Mouse (Mus musculus): ENCODE data around the gene Gm10378. TPM values are rescaled to one million over a fixed set of nuclear protein-coding genes. Genes with fewer than 3 reads are reported as not detected.
"Not testable (repeated sequence)": the region's sequence is repeated elsewhere in the genome, so short reads cannot be mapped to it uniquely, and the experiment has no call there.

The Gm10378 gene
- total RNA-seq (2014; rRNA removed), result not detected in 2 replicates
- polyA plus RNA-seq (2012; rRNA removed), result not detected in 2 replicates

DNA sequence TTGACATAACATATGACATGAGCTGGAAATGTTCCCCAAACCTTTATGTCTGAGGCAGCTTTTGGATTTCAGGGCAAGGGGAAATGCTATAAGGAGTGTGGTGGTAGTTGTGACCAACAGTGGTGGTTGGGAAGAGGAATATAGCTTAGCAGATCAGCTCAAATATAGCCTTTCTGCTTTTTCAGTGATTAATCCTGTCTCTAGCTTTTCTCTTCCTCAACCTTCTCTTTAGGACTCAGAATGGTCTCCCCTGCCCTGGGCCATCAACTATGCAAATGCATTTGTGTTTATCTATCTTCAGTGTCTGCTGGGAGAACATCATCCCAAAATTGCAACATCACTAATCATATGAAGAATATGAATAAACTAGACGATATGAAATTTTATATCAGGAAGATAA lies at the start of gene Gm10378:
Gm10378 (plus strand) TSS at position 301 of the 400 bp plus-strand sequence.
- H3K79me2 ChIP-seq (ENCODE audit: control insufficient read depth, insufficient read depth, low read length); H3K9ac ChIP-seq (ENCODE audit: low read depth, low read length); H3K4me1 ChIP-seq (ENCODE audit: control insufficient read depth, insufficient read depth, low read length); H3K4me3 ChIP-seq (ENCODE audit: insufficient read depth, low read depth, low read length); H3K27ac ChIP-seq (replicated peaks; ENCODE audit: insufficient read depth, low read depth, low read length); H3K27me3 ChIP-seq (ENCODE audit: control insufficient read depth, insufficient read depth, low read length); H3K36me3 ChIP-seq (ENCODE audit: control insufficient read depth, insufficient read depth, low read length); DNase-seq (ENCODE audit: extremely low read depth, low read depth, low spot score): not testable (repeated sequence)
- no CpG with 5 or more reads among the region's 1 CpGs for WGBS

DNA sequence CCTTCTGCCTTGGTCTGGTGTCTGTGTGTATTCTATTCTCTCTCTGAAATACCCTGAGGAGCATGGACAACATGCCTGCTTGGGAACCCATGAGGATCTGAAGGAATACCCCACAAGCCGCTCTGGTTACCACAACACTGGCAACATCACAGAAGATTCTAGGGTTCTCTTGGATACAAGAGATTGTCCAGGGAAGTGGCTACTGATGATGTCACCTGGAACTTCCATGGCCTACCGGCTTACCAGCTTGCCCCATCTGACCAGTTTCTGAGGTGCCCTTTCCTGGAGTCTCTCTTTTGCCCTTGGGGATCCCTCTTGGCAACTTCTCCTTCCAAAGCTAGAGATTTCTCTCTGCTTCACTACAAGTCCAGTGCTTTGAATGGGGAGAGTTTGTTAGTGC lies 13.9 kb upstream of the Gm10378 start, which contains the start of gene Gm3633:
Gm3633 (minus strand) TSS at position 101 of the 400 bp plus-strand sequence.
- H3K4me1 ChIP-seq (ENCODE audit: control insufficient read depth, insufficient read depth, low read length); H3K27ac ChIP-seq (replicated peaks; ENCODE audit: insufficient read depth, low read depth, low read length); H3K27me3 ChIP-seq (ENCODE audit: control insufficient read depth, insufficient read depth, low read length); H3K79me2 ChIP-seq (ENCODE audit: control insufficient read depth, insufficient read depth, low read length); H3K36me3 ChIP-seq (ENCODE audit: control insufficient read depth, insufficient read depth, low read length); H3K9ac ChIP-seq (ENCODE audit: low read depth, low read length); DNase-seq (ENCODE audit: extremely low read depth, low read depth, low spot score); H3K4me3 ChIP-seq (ENCODE audit: insufficient read depth, low read depth, low read length): not testable (repeated sequence)
- 100% methylated on average over 1 of the region's 2 CpGs for WGBS

Other genes with a start within 250 kb of the Gm10378 start
- not detected in 2 replicates for gene Gm8005, start 216.3 kb upstream of the Gm10378 start, total RNA-seq (2014; rRNA removed)
- gene Gm8005, start 216.3 kb upstream of the Gm10378 start, polyA plus RNA-seq (2012; rRNA removed), result not detected in 2 replicates
- not detected in 2 replicates for gene Gm8011, start 192.1 kb upstream of the Gm10378 start, total RNA-seq (2014; rRNA removed)
- not detected in 2 replicates for gene Gm8011, start 192.1 kb upstream of the Gm10378 start, polyA plus RNA-seq (2012; rRNA removed)
- gene Gm8020, start 153.6 kb upstream of the Gm10378 start, total RNA-seq (2014; rRNA removed), result not detected in 2 replicates
- gene Gm8020, start 153.6 kb upstream of the Gm10378 start, polyA plus RNA-seq (2012; rRNA removed), result not detected in 2 replicates
- not detected in 2 replicates for gene Gm8024, start 131.7 kb upstream of the Gm10378 start, total RNA-seq (2014; rRNA removed)
- not detected in 2 replicates for gene Gm8024, start 131.7 kb upstream of the Gm10378 start, polyA plus RNA-seq (2012; rRNA removed)
- not detected in 2 replicates for gene Gm17124, start 56.1 kb upstream of the Gm10378 start, total RNA-seq (2014; rRNA removed)
- gene Gm17124, start 56.1 kb upstream of the Gm10378 start, polyA plus RNA-seq (2012; rRNA removed), result not detected in 2 replicates
- gene Gm3633, start 14.0 kb upstream of the Gm10378 start, total RNA-seq (2014; rRNA removed), result not detected in 2 replicates
- not detected in 2 replicates for gene Gm3633, start 14.0 kb upstream of the Gm10378 start, polyA plus RNA-seq (2012; rRNA removed)
- gene Gm3015, start 112.9 kb downstream of the Gm10378 start, total RNA-seq (2014; rRNA removed), result not detected in 2 replicates
- not detected in 2 replicates for gene Gm3015, start 112.9 kb downstream of the Gm10378 start, polyA plus RNA-seq (2012; rRNA removed)
- not detected in 2 replicates for gene Gm10377, start 142.0 kb downstream of the Gm10378 start, total RNA-seq (2014; rRNA removed)
- gene Gm10377, start 142.0 kb downstream of the Gm10378 start, polyA plus RNA-seq (2012; rRNA removed), result not detected in 2 replicates
- not detected in 2 replicates for gene Gm21977, start 197.5 kb downstream of the Gm10378 start, total RNA-seq (2014; rRNA removed)
- gene Gm21977, start 197.5 kb downstream of the Gm10378 start, polyA plus RNA-seq (2012; rRNA removed), result not detected in 2 replicates